8 mouse cellular contexts compared by ENCODE assay signal in genomic region chrX:48284386-48285005, GRCm38 (mm10). TPM values are rescaled to one million over a fixed set of nuclear protein-coding genes. Genes with fewer than 3 reads are reported as not detected.
DNase-seq lines count a peak whose midpoint lies in the region; ATAC-seq and TF ChIP-seq lines count a peak whose summit lies in the region.

No protein-coding gene starts in this region.

- ATAC-seq in intestine, embryonic 16.5 days = peak; percentile 89

- no peaks in the 10 kb centered on the region for H3K4me1 ChIP-seq in intestine, embryonic 16.5 days (ENCODE audit: control insufficient read depth, insufficient read depth, low read length)
- H3K4me1 ChIP-seq in midbrain, embryonic 10.5 days = peaks cover 7% of the 10 kb centered on the region
- no peaks in the 10 kb centered on the region for H3K4me1 ChIP-seq in small intestine, adult 2 months (ENCODE audit: control insufficient read depth, insufficient read depth, insufficient read length, low read length)

- peak overlapping the region; percentile 54 for H3K4me3 ChIP-seq in intestine, embryonic 16.5 days (ENCODE audit: low read length)
- H3K4me3 ChIP-seq in midbrain, embryonic 10.5 days = peak overlapping the region; percentile 58
- H3K4me3 ChIP-seq in small intestine, adult 2 months (ENCODE audit: low read depth, low read length) = peak overlapping the region; percentile 99

- H3K9ac ChIP-seq in intestine, embryonic 16.5 days (ENCODE audit: low read depth, low read length) = peak overlapping the region; percentile 68

- TF ChIP-seq CTCF in small intestine, adult 2 months (IDR thresholded peaks at IDR 0.05; ENCODE audit: extremely low read depth, insufficient read length, insufficient replicate concordance, low read depth, low read length) = no peak

- intact Hi-C loops in left cerebral cortex, postnatal 4 days (cut with DNase I) = loop anchor here (10.0 kb wide), 1 partner anchor 100 kb away; no protein-coding TSS in a partner anchor

- 0 out of 2 replicates have a peak, but pooled peaks have one; percentile 8 for TF ChIP-seq POLR2A in small intestine, adult 2 months (IDR thresholded peaks at IDR 0.05; ENCODE audit: low read depth, low read length)

- H3K4me2 ChIP-seq in intestine, embryonic 16.5 days (ENCODE audit: low read depth, low read length) = peak overlapping the region; percentile 49

- no peaks in the 10 kb centered on the region for H3K9me3 ChIP-seq in intestine, embryonic 16.5 days (ENCODE audit: control insufficient read depth, low read length)
- no peaks in the 10 kb centered on the region; the same call in 1 of the 2 replicates for H3K9me3 ChIP-seq in midbrain, embryonic 10.5 days (replicated peaks)

- peak overlapping the region; percentile 94 for H3K27ac ChIP-seq in intestine, embryonic 16.5 days (ENCODE audit: low read length)
- peak overlapping the region; percentile 92 for H3K27ac ChIP-seq in midbrain, embryonic 10.5 days (replicated peaks)
- H3K27ac ChIP-seq in small intestine, adult 2 months (ENCODE audit: insufficient read depth, low read depth, low read length) = peak overlapping the region; percentile 100

- no peaks in the 10 kb centered on the region; the same call in 1 of the 2 replicates for H3K27me3 ChIP-seq in intestine, embryonic 16.5 days (replicated peaks; ENCODE audit: control insufficient read depth, insufficient read depth, low read length)
- H3K27me3 ChIP-seq in midbrain, embryonic 10.5 days (ENCODE audit: low read depth, poor library complexity, severe bottlenecking) = peaks cover 33% of the 10 kb centered on the region
- no peaks in the 10 kb centered on the region for H3K27me3 ChIP-seq in small intestine, adult 2 months (ENCODE audit: control insufficient read depth, insufficient read depth, low read length)

- H3K36me3 ChIP-seq in intestine, embryonic 16.5 days (ENCODE audit: control insufficient read depth, insufficient read depth, low read length) = no peaks in the 10 kb centered on the region
- peaks cover 22% of the 10 kb centered on the region for H3K36me3 ChIP-seq in midbrain, embryonic 10.5 days
- 0 out of 2 replicates have a peak, but pooled peaks cover 2% of the 10 kb centered on the region for H3K36me3 ChIP-seq in small intestine, adult 2 months (ENCODE audit: control insufficient read depth, insufficient read depth, low read length)

- peak; percentile 89 for DNase-seq in cerebellum, adult 11-12 months
- no peak for DNase-seq in cerebellum, adult 11 months
- DNase-seq in embryo, embryonic 11 days = peak; percentile 89
- peak; percentile 69 for DNase-seq in gastrocnemius, postnatal 10 days
- DNase-seq in left cerebral cortex, postnatal 4 days = peak; percentile 91
- peak; percentile 88 for DNase-seq in midbrain, embryonic 10.5 days (ENCODE audit: low spot score)

- WGBS in intestine, embryonic 16.5 days = 18% methylated on average over 31 of the region's 37 CpGs
- WGBS in midbrain, embryonic 10.5 days = 22% methylated on average over 37 of the region's 37 CpGs
- 9% methylated on average over 27 of the region's 37 CpGs for WGBS in small intestine, adult 2 months

RNA-seq across cellular contexts. Expression of gene Utp14a, which starts 27.8 kb away (rescaled TPM):
- total RNA-seq in gastrocnemius, postnatal 10 days (2021) = 10 to 100 TPM; 14.1 to 16.9 TPM
- polyA plus RNA-seq in intestine, embryonic 16.5 days (2015; fragmentation: Nextera tagmentation; extraction: Ambion mirVana) = 10.9 and 11.8 TPM in 2 replicates
- 10 to 100 TPM; 24.4 to 26.4 TPM for total RNA-seq in left cerebral cortex, postnatal 4 days (2021)
- 19.7 and 22.8 TPM in 2 replicates for polyA plus RNA-seq in midbrain, embryonic 10.5 days (2016; fragmentation: Nextera tagmentation; extraction: Ambion mirVana)
- 0.51 and 0.56 TPM in 2 replicates for polyA plus RNA-seq in small intestine, adult 2 months (2012; rRNA removed)

RNA-seq across cellular contexts. Expression of gene Bcorl1, which starts 56.7 kb away (rescaled TPM):
- total RNA-seq in gastrocnemius, postnatal 10 days (2021) = 1 to 10 TPM; 6.4 to 8.2 TPM
- 3.2 and 3.5 TPM in 2 replicates for polyA plus RNA-seq in intestine, embryonic 16.5 days (2015; fragmentation: Nextera tagmentation; extraction: Ambion mirVana)
- 10 to 100 TPM; 27.9 to 33.5 TPM for total RNA-seq in left cerebral cortex, postnatal 4 days (2021)
- polyA plus RNA-seq in midbrain, embryonic 10.5 days (2016; fragmentation: Nextera tagmentation; extraction: Ambion mirVana) = 4.0 and 4.9 TPM in 2 replicates
- polyA plus RNA-seq in small intestine, adult 2 months (2012; rRNA removed) = 4.4 and 6.8 TPM in 2 replicates
